Mouse (Mus musculus): ENCODE measurements around the gene 9030612E09Rik.

DNA sequence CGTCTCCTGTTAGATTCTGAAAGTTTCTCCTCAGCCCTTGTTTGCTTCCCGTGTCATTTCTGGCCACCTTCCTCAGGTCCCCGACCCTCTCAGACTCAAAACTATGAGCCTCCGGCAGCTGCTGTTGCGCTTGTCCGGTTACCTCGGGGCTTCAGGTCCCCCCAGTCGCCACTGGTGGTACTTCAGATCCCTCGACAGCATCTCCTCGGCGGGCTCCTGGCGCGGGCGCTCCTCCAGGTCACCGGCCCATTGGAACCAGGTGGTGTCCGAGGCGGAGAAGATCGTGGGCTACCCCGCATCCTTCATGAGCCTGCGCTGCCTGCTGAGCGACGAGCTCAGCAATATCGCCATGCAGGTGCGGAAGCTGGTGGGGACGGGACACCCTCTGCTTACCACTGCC, 47.2 kb downstream of the 9030612E09Rik start:
- TF ChIP-seq CTCF (IDR thresholded peaks at IDR 0.05; ENCODE audit: borderline replicate concordance, control insufficient read depth, extremely low read depth, insufficient read depth, low read length, poor library complexity) (peak; percentile 7; the same call in 1 of the 2 replicates), POLR2A (IDR thresholded peaks at IDR 0.05; ENCODE audit: control insufficient read depth, extremely low read depth, insufficient read depth, low read length, poor library complexity) (no peak)
